ENCODE assay signal across 15 mouse cellular contexts in the genomic region with DNA sequence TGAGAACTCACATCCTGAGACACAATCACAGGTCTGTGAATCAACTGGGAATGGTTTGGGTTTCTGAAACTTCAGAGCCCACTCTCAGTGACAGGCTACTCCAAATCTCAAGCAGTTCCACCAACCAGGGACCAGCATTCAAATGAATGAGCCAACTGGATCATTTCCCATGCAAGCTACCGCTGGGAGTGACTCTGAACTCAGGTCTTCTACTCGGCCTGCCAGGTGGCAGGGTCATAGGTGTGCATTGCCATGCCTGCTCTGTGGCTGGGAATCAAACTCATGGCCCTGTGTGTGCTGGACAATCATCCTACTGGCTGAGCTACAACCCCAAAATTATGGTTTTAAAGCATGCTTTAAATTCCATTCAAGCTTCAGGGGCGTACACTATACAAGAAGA. TPM values are rescaled to one million over a fixed set of nuclear protein-coding genes. Genes with fewer than 3 reads are reported as not detected.
"Had no signal": no experiment of that assay in that cellular context is flagged by ENCODE, and none has a peak within 500 bp of the region (broad histone marks: within the 10 kb centered on the region; RNA-seq: fewer than 3 reads in every experiment).

No protein-coding gene starts in this region.

- H3K27ac ChIP-seq: limb, embryonic 15.5 days; liver, embryonic 12.5 days; midbrain, embryonic 10.5 days had no signal

- H3K4me2 ChIP-seq: limb, embryonic 15.5 days; liver, embryonic 12.5 days; lung, embryonic 14.5 days had no signal

- H3K4me3 ChIP-seq: limb, embryonic 15.5 days; liver, embryonic 12.5 days; midbrain, embryonic 10.5 days; myocyte had no signal

- H3K27me3 ChIP-seq: limb, embryonic 15.5 days; liver, embryonic 12.5 days had no signal

- DNase-seq: kidney, adult 8-10 months; kidney, postnatal 25 days; layer of hippocampus, adult 9-11 months; layer of hippocampus, postnatal 36 days; lung, embryonic 14.5 days; lung, postnatal 10 days; lung, postnatal 4 days; right cerebral cortex, adult 18-20 months; right cerebral cortex, postnatal 25 days; thymus, adult 2 months; thymus, postnatal 36 days had no signal

- ATAC-seq: liver, embryonic 12.5 days had no signal

- H3K9me3 ChIP-seq: limb, embryonic 15.5 days; liver, embryonic 12.5 days; midbrain, embryonic 10.5 days had no signal

- H3K9ac ChIP-seq: limb, embryonic 15.5 days; liver, embryonic 12.5 days; lung, embryonic 14.5 days had no signal

RNA-seq across cellular contexts. Expression of gene Selplg, which starts 45.1 kb away (rescaled TPM):
- polyA plus RNA-seq: myocyte had no signal
